Mouse (Mus musculus) cerebellum, adult 18-20 months (tissue): ENCODE data around the gene Gm17604.

Experiments used
- DNase-seq, 2 experiments: peaks; one replicate each; pipeline ENCODE4 v3.0.0; 2021

Gene Gm17604

GRCm38 (mm10) chrX:165004779-165005324, at the start of gene Gm17604:
Gene Gm17604 (minus strand): TSS chrX:165004829.
- no peak for DNase-seq

GRCm38 (mm10) chrX:165049929-165050328, 45.3 kb upstream of the Gm17604 start:
- DNase-seq = no peak

- DNase-seq = no peak
Measured at GRCm38 (mm10) chrX:165003141-165003540, 1.5 kb downstream of the Gm17604 start.

- peak; percentile 80 to 94 for DNase-seq
Measured at GRCm38 (mm10) chrX:164980193-164980775, 24.3 kb downstream of the Gm17604 start, which contains the start of the genes Mospd2 and Fancb. Gene Mospd2 (minus strand): TSS chrX:164980375. Gene Fancb (plus strand): TSS chrX:164980592.

GRCm38 (mm10) chrX:164978866-164979265, 25.8 kb downstream of the Gm17604 start:
- DNase-seq = no peak

- DNase-seq = no peak
Measured at GRCm38 (mm10) chrX:164971206-164971605, 33.4 kb downstream of the Gm17604 start.

- no peak for DNase-seq
Measured at GRCm38 (mm10) chrX:164965750-164966448, 38.7 kb downstream of the Gm17604 start.
